Mouse (Mus musculus): ENCODE measurements around the gene Por.

Por gene

DNA sequence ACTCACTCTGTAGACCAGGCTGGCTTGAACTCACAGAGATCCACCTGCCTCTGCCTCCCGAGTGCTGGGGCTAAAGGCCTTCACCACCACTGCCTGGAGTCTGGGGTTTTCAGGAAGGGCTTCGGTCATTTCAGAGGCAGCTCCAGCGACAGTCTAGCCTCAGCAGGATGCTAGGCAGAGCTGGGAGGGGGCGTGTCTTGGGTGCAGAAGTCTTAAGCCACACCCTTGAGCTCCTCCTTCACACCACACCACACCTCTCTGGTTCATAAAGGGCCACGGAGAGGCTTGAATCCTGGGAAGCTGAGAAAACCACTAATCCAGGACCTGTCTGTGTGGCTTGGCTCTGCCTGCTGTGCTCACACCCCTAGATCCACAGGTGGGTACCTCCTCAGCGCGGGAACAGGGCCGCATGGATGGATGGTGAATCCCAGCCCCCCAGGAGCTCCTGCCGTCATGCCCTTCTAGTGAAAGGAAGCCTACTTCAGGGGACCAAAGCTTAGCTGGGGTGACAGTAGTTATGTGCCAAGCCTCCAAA lies at the start of gene Por:
Gene Por, plus strand, starts transcription at position 293 of the 535 bp plus-strand sequence.
- no peak for DNase-seq (ENCODE audit: low spot score in 2 of 2)

DNA sequence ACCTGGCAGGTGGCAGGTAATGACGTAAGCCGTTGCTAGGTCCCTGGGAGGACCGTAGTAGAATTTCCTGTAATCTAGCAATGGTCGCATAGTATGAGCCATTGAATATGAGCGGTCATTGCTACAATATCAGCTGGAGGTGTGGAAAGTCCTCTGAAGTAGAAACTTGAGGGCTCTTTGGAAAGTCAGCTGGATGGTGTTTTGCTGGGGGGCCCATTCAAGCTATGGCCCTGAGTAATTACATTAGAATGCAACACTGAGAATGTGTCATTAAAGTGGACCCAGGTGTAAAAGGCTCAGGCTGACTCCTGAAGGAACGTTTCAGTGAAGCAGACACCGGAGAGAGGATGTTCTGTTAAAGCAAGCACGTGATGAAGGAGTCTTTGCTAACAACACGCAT lies 49.3 kb upstream of the Por start:
- no peak for DNase-seq (ENCODE audit: low spot score in 2 of 2)

DNA sequence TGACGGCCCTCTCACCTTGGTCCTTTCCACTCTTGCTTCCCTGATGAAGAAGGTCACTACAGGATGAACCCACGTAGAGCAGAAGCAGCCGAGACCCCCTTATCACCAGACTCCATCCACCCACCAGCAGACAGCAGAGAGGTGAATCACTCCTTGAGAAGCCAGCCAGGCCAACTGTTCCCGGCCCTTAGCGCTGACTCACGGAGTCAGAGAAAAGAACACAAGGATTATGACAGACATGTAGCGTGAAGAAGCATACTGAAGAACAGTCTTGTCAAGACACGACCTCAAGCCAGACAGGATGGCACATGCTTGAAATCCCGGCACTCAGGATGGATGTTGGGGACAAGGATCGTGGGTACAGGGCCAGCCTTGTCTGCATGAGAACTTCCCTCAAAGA lies 48.1 kb upstream of the Por start:
- DNase-seq (ENCODE audit: low spot score in 2 of 2), result no peak

DNA sequence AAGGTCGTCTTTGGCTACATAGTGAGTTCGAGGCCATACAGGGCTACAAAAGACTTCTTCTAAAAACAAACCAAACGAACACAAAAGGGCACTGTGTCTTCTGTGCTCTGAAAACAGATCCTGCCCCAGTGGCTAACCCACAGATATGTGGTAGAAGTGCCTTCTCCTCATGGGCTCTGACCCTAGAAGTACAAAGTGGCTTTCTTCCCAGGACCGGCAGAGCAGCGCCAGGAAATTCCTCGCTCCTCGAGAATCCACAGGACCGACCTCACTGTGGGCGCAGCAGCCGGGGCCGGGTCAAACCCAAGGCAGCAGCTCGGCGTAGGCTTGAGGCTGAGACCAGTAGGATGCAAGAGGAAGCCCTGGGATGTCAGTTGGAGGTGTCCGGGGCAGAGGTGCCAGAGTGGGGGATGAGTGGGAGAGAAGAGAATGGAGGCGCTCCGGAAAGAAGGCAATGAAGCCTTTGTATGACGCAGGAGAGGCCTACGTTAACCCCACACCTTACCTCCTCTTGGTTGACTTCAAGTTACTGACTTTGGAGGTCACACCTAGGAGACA lies 46.7 kb upstream of the Por start:
- DNase-seq (ENCODE audit: low spot score in 2 of 2), result no peak

DNA sequence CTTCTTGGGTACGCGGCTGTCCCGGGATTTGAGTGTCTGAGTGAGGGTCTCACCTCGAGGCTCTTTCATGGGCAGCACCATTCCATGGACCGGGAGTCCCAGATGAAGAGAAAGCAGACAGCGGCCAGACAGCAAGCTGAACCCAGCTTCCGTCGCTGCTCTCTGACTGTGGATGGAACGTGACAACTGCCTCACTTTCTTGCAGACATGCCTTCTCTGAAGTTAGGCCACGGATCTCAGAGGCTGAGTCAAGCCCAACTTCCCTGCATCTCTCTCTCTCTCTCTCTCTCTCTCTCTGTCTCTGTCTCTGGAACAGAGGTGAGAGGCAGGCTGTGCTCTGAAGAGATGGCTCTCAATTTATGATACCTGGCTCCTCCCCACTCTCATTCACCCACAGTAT lies 40.9 kb upstream of the Por start:
- no peak for DNase-seq (ENCODE audit: low spot score in 2 of 2)

DNA sequence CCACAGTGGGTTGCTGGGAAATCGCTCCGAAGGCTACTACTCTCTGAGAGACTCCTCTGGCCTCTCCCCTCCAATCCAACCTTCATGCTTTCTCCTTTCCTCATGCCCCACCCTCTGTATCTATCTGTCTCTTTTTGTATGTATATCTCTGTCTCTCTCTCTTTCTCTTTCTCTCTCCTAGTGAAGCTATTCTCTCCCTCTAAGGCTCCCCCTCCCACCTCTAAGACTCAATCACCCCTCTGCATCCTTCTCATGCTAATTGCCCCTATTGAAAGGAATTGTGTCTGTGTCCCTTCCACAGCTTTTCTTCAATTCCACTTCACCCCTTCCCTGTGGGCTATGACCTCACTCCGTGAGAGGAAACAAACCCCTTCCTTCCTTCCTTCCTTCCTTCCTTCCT lies 40.4 kb upstream of the Por start:
- no peak for DNase-seq (ENCODE audit: low spot score in 2 of 2)

DNA sequence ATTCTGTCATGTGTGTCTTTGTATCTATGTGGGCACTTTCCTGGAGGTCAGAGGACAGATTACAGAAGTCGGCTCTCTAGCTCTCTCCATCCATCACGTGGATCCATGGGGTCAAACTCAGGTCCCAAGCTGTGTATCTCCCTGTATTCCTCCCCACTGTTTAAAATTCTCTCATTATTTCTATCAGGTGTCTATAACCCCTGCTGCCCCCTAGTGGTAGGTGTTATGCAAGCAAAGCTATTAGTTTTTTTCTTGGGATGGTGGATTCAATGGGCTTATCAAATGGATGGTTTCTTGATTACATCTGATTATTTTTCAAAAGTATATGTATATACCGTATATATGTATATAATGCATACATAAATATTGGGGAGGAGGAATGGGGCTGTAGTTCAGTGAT lies 39.2 kb upstream of the Por start:
- DNase-seq (ENCODE audit: low spot score in 2 of 2), result peak in 1 of 2 experiments; percentile 58

DNA sequence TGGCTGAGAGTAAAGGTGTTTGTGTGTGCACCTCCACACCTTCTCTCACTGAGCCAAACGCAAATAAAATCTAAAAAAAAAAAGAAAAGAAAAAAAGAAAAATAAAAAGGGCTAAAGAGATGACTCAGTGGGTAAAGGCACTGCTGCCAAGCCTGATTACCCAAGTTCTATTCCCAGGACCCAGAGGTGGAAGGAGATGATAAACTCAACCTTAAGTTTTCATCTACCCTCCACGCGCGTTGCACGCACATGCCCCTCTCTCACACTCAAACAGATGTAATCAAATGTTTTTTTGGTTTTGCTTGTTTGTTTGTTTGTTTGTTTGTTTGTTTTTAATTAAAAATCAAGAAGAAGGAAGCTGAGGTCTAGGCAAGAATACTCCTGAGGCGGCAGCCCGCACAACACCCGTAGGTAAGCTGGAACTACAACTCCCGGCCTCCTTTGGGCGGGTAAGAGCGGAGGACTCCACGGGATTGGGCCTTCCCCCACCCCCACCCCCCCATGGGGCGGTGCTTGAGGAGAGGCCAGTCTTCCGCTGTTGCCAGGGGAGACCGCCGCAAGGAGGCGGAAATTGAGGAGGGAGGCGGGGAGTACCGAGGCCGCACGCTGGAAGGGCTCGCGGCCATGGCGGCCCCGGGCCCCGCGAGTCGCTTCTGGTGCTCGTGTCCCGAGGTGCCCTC lies 37.6 kb upstream of the Por start, which contains the start of gene Rhbdd2:
Gene Rhbdd2, plus strand, starts transcription at position 502 of the 680 bp plus-strand sequence.
- DNase-seq (ENCODE audit: low spot score in 2 of 2), result peak; percentile 90 to 95

DNA sequence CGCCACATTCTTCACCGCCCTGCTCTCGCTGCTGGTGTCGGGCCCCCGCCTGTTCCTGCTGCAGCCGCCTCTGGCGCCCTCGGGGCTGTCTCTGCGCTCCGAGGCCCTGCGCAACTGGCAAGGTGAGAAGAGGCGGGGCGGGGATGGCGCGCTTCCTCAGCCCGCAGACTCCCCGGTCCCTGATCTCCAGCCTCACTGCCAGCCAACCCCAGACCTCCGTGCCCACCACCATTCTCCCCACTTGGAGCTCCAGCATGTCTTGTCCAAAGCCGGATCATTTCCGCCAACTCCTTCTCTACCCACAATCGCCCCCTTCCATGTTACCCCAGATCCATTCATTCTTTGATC lies 37.1 kb upstream of the Por start:
- no peak for DNase-seq (ENCODE audit: low spot score in 2 of 2)

DNA sequence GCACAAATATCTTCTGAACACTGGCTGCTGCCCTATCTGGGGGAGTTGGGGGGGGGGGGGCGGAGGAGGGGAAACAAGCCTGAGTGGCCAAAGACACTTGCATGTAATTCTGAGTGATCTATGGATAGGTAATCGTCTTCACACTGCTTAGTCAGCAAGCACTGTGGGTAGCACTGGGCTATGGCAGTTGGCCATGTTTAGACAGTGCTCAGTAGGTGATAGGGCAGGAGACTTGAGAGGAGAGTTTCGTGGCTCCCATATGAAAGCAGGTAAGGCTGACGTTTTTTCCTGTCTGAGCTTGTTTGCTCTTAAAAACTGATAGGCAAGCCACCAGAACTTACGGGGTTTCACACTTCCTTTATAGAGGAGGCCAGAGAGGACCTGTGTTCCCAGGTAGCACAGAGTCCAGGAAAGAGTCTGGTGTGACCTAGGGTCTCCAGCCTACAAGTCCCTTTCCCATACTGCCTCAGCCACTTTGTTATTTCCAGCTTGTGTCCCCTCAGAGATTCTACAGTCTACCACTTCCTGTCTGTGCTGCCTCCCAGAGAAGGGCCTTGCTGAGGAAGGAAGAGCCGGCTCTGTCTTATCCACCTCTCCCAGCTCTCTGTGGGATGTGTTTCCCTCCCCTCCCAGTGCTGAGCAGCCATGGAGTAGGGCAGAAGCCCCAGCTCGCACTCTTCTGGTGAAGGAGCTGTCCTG lies 29.9 kb upstream of the Por start:
- DNase-seq (ENCODE audit: low spot score in 2 of 2), result no peak

DNA sequence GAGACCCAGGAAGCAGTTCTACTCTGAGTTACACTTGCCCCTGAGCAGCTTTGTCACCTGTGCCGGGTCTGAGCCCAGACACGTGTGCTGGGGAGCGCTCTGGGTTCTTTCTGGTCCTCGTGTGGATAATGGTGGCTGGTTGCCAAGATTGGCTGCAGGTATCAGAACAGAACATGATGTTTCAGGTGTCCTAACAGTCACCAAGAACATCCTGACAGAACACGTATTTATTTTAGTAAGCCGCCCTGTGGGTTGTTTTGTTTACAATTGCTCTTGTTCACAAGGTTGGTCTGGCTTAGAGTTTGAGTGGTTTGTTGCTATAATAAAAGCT lies 29.4 kb upstream of the Por start:
- DNase-seq (ENCODE audit: low spot score in 2 of 2), result no peak

DNA sequence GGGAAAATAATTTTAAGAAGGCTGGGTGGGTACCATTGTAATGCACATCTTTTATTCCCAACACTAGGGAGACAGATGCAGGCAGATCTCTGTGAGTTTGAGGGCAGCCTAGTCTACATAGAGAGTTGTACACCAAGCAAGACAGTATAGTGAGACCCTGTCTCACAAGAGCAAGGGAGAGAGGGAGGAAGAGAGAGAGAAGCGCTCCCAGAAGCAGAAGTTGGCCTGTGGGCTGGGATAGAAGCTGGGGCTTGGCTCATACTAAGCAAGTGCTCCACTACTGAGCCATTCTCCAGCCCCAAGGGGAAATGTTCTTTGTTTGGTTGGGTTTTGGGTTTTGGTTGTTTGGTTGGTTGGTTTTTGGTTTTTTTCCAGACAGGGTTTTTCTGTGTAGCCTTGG lies 28.8 kb upstream of the Por start:
- DNase-seq (ENCODE audit: low spot score in 2 of 2), result no peak

DNA sequence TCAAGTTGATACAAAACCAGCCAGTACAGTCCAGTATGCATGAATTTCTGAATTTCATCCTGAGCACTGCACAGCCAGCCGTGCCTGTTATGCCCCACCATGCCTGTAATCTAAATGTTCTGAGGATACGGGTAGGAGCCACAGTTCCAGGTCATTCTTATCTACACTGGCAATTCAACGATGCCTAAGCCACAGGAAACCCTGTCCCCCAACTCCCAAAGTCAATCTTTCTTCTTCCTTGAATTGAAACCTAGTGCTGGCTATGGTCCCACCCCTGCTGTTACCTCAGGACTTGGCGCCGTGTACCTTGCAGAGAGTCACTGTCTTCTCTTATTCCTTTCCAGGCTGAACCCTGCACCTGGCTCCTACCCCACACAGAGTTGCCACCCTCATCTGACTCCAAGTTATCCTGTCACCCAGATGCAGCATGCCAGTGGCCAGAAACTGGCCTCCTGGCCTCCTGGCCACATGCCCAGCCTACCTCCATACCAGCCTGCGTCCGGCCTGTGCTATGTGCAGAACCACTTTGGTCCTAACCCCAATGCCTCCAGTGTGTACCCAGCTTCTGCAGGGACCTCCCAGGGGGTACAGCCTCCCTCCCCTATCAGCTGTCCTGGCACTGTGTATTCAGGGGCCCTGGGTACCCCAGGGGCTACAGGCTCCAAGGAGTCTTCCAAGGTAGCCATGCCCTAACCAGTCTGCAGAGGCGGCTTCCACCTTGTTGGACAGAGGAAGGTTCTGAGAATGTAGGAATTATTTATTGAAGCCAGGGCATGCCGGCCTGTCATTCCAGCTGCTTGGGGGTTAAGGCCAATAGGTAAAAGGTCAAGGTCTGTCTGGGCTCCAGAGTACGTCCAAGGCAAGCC lies 26.9 kb upstream of the Por start:
- DNase-seq (ENCODE audit: low spot score in 2 of 2), result no peak

DNA sequence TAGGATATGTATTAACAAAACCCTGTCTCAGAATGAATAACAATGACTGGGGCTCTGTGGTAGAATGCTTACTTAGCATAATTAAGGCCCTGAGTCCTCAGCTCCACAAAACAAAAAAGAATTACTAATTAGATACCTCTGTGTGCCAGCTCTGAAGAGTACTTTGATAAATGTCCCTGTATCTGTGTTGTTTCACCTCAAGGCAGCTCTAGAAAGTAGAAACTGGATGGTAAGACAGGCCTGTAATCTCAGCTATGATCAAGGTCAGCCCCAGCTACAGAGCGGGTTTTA lies 26.3 kb upstream of the Por start:
- no peak for DNase-seq (ENCODE audit: low spot score in 2 of 2)

DNA sequence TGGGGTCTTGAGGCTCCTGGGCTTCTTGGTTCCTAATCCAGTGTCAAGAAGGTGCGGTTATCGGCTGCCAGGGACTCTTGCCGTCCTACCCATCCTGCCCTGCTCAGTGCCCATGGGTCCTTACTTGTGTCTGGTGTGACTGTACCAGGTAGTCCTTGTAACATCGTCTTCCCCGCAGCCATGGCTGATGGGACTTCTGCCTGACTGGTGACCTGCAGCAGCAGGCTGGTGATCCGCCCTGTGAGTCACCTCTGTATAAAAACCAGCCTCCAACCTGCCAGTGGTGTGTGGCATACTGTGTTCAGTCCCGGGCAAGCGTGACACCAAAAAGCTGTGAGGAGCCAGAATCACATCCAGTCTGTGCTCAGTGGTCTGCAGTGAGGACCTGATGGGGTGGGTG lies 26.0 kb upstream of the Por start:
- DNase-seq (ENCODE audit: low spot score in 2 of 2), result no peak

DNA sequence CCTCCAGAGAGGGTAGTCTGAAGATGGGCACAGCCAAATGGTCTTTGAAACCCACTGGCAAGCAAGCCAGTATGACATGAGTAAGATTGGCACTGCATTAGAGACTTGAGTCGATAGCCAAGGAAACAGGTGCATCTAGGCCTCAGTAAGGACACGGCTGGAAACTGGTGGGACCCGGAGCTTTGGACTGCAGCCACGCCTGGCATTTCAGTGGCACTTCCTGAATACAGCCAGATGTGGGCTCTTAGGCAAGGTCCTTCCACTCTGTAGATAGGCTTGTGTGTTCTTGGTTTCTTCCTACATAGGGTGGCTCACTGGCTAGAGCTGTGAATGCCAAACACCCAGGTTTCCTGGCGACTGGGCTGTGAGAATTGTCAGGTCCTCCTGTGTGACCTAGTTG lies 24.5 kb upstream of the Por start:
- no peak for DNase-seq (ENCODE audit: low spot score in 2 of 2)

DNA sequence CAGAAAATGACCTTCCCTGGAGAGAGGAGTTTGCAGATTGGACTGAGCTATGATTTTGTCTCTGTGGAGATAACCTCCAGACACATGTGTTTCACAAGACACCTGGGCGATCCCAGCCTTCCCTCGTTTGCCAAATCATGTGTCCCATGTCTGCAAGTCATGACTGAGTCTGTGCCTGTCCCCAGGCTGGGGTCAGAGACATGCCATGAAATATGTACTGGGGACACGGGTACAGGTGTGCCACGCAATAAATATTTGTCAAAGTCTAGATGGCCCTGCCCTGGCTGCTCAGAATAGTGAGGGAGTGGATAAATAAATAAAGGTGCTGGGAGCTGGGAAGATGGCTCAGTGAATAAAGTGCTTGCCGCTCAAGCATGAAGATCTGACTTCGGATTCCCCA lies 23.8 kb upstream of the Por start:
- no peak for DNase-seq (ENCODE audit: low spot score in 2 of 2)

DNA sequence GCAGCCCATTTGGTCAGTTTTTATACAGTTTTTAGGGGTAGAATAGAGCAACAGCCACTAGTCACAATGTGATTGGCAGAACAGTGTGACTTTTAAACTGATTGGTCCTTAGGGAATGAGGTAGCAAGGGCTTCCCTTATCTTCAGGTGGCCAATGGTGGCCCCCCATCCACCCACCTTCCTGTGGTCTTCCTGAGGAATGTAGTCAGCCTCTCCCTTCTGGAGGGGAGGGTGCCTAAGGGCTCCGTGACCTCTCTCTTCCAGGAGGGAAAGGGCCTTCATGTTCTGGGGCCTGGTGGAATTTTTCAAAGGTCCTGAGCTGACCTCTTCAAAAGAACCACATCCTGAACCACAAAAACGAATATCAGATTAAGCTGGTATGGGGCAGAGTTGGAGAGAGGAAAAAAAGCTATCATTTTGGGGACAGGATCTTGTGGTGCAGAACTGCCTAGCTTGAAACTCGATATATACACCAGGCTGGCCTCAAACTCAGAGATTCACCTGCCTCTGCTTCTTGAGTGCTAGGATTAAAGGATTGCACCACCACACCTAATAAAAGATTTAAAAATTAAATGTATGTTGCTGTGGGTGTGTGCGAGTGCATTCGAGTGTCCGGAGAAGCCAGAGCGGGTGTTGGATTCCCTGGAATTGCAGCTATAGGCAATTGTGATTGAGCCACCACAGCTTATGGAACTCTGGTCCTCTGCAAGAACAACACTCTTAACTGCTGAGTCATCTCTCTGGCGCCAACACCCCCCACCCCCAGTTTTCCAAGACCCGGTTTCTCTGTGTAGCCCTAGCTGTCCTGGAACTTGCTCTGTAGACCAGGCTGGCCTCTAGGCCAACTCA lies 21.1 kb upstream of the Por start:
- no peak for DNase-seq (ENCODE audit: low spot score in 2 of 2)

DNA sequence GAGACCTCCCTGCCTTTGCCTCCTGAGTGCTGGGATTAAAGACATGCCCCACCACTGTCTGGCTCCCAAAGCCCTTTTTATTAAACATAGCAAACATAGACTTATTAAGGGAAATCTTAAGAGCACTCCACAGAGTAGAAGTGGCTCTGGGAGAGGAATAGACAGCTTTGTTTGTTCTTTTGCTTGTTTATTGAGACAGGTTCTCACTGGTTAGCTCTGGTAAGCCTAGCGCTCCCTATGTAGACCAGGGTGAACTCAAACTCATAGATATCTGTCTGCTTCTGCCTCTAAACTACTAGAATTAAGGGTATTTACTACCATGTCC lies 20.6 kb upstream of the Por start:
- DNase-seq (ENCODE audit: low spot score in 2 of 2), result no peak

DNA sequence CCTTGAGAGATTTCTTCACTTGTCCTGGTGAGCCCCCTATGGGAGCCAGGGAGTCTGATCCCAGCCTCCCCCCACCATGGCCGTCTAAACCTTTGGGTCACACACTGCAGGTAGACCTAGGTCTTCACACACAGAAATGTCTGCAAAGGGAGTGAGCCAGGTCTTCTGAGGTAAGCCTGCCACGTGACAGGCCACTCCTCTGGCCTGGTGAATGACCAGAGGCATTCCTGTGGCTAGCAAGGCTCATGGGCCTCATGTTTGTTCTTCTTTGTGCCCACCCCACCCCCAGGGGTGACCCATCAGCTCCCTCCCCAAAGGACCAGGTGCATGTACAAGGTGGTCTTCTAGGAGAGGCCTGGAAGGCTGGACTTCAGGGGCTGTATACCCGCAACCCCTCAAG lies 18.3 kb upstream of the Por start:
- no peak for DNase-seq (ENCODE audit: low spot score in 2 of 2)

DNA sequence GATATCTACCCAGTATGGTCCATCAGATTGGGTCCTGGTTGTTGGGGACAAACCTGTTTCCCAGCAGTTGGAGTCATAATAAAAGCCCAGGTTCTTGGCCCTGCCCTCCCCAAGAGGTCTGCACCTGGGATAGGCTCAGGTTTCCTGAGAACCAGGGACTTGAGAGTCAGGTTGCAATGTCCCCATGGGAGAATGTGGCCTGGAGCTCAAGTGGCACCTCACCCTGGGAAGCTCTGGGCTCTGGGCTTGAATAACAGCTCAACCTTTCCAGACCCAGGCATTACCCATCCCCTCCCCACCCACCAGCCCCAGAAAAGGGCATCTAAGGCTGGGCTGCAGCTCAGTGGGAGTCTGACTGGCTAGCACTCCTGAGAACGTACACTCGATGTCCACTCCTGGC lies 16.6 kb upstream of the Por start:
- DNase-seq (ENCODE audit: low spot score in 2 of 2), result no peak

DNA sequence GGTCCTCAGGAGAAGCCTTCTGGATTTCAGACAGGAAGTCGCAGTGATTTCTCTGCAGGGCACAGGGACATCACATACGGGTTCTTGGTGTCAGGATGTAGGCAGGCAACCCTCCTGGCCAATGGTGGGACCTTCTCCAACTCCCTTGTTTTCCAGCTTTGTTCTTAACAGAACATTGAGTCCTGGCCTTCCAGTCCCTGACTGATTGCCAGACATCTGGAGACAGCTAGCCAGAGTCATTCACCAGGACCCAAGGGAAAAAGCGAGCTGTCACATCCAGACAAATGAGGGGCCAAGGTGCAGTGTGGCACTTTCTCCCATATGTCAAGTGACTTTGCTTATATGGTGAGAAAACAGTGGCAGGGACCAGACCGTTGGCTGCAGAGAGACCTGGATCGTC lies 13.8 kb upstream of the Por start:
- no peak for DNase-seq (ENCODE audit: low spot score in 2 of 2)
